Mouse (Mus musculus): Measurements from ENCODE around the gene Armc7. TPM values are rescaled to one million over a fixed set of nuclear protein-coding genes. Genes with fewer than 3 reads are reported as not detected.
"Not testable (repeated sequence)": the region's sequence is repeated elsewhere in the genome, so short reads cannot be mapped to it uniquely, and the experiment has no call there.

Gene Armc7
- polyA plus RNA-seq, 1 experiment, result 0.73 TPM

- H3K36me3 ChIP-seq (ENCODE audit: control insufficient read depth), result peaks cover 31% of the 10 kb centered on the region
- H3K27me3 ChIP-seq (ENCODE audit: control insufficient read depth), result no peaks in the 10 kb centered on the region
- H3K9me3 ChIP-seq (ENCODE audit: control insufficient read depth, low read length), result no peaks in the 10 kb centered on the region
- peak overlapping the region; percentile 87 for H3K4me3 ChIP-seq (replicated peaks)
- TF ChIP-seq GATA1 (IDR thresholded peaks at IDR 0.05; ENCODE audit: low read length) (no peak), TAL1 (IDR thresholded peaks at IDR 0.05; ENCODE audit: low read length) (no peak)
- H3K4me1 ChIP-seq (ENCODE audit: control insufficient read depth), result peaks cover 39% of the 10 kb centered on the region
These were observed 16.9 kb downstream of the Armc7 start for GRCm38 (mm10) chr11:115492387-115492786.

GRCm38 (mm10) chr11:115496559-115496958 is 21.1 kb downstream of the Armc7 start:
- peaks cover 19% of the 10 kb centered on the region for H3K4me1 ChIP-seq (ENCODE audit: control insufficient read depth)
- H3K36me3 ChIP-seq (ENCODE audit: control insufficient read depth), result peaks cover 51% of the 10 kb centered on the region
- H3K27me3 ChIP-seq (ENCODE audit: control insufficient read depth); H3K9me3 ChIP-seq (ENCODE audit: control insufficient read depth, low read length); H3K4me3 ChIP-seq (replicated peaks): not testable (repeated sequence)

GRCm38 (mm10) chr11:115502636-115503035 is 27.2 kb downstream of the Armc7 start:
- Histone ChIP-seq H3K4me1 (ENCODE audit: control insufficient read depth) (peaks cover 41% of the 10 kb centered on the region), H3K36me3 (ENCODE audit: control insufficient read depth) (peaks cover 83% of the 10 kb centered on the region)
- TF ChIP-seq TAL1 (IDR thresholded peaks at IDR 0.05; ENCODE audit: low read length), result no peak
- TF ChIP-seq GATA1 (IDR thresholded peaks at IDR 0.05; ENCODE audit: low read length), result no peak

GRCm38 (mm10) chr11:115506586-115506985 is 31.1 kb downstream of the Armc7 start:
- Histone ChIP-seq H3K27me3 (ENCODE audit: control insufficient read depth) (no peaks in the 10 kb centered on the region), H3K4me1 (ENCODE audit: control insufficient read depth) (peaks cover 78% of the 10 kb centered on the region), H3K4me3 (replicated peaks) (peak overlapping the region; percentile 32), H3K9me3 (ENCODE audit: control insufficient read depth, low read length) (no peaks in the 10 kb centered on the region), H3K36me3 (ENCODE audit: control insufficient read depth) (peaks cover 65% of the 10 kb centered on the region)
- TF ChIP-seq GATA1 (IDR thresholded peaks at IDR 0.05; ENCODE audit: low read length) (peak; percentile 74), TAL1 (IDR thresholded peaks at IDR 0.05; ENCODE audit: low read length) (no peak)

More at GRCm38 (mm10) chr11:115502636-115503035, 27.2 kb downstream of the Armc7 start:
- Histone ChIP-seq H3K9me3 (ENCODE audit: control insufficient read depth, low read length) (no peaks in the 10 kb centered on the region), H3K4me3 (replicated peaks) (no peak overlapping the region), H3K27me3 (ENCODE audit: control insufficient read depth) (no peaks in the 10 kb centered on the region)

- no peaks in the 10 kb centered on the region for H3K9me3 ChIP-seq (ENCODE audit: control insufficient read depth, low read length)
- no peak for TF ChIP-seq TAL1 (IDR thresholded peaks at IDR 0.05; ENCODE audit: low read length)
- no peak for TF ChIP-seq GATA1 (IDR thresholded peaks at IDR 0.05; ENCODE audit: low read length)
- no peaks in the 10 kb centered on the region for H3K27me3 ChIP-seq (ENCODE audit: control insufficient read depth)
- peaks cover 54% of the 10 kb centered on the region for H3K36me3 ChIP-seq (ENCODE audit: control insufficient read depth)
- peaks cover 90% of the 10 kb centered on the region for H3K4me1 ChIP-seq (ENCODE audit: control insufficient read depth)
- H3K4me3 ChIP-seq (replicated peaks), result no peak overlapping the region
These were observed 32.6 kb downstream of the Armc7 start for GRCm38 (mm10) chr11:115508061-115508460.

GRCm38 (mm10) chr11:115509773-115510506 is 34.5 kb downstream of the Armc7 start:
- TF ChIP-seq GATA1 (IDR thresholded peaks at IDR 0.05; ENCODE audit: low read length), result no peak
- no peak for TF ChIP-seq TAL1 (IDR thresholded peaks at IDR 0.05; ENCODE audit: low read length)
- Histone ChIP-seq H3K36me3 (ENCODE audit: control insufficient read depth) (peaks cover 38% of the 10 kb centered on the region), H3K4me3 (replicated peaks) (peak overlapping the region; percentile 85), H3K27me3 (ENCODE audit: control insufficient read depth) (no peaks in the 10 kb centered on the region), H3K4me1 (ENCODE audit: control insufficient read depth) (peaks cover 94% of the 10 kb centered on the region), H3K9me3 (ENCODE audit: control insufficient read depth, low read length) (no peaks in the 10 kb centered on the region)

- TF ChIP-seq TAL1 (IDR thresholded peaks at IDR 0.05; ENCODE audit: low read length) (no peak), GATA1 (IDR thresholded peaks at IDR 0.05; ENCODE audit: low read length) (no peak)
- Histone ChIP-seq H3K36me3 (ENCODE audit: control insufficient read depth) (peaks cover 32% of the 10 kb centered on the region), H3K27me3 (ENCODE audit: control insufficient read depth) (no peaks in the 10 kb centered on the region), H3K4me3 (replicated peaks) (peak overlapping the region; percentile 85), H3K4me1 (ENCODE audit: control insufficient read depth) (peaks cover 93% of the 10 kb centered on the region), H3K9me3 (ENCODE audit: control insufficient read depth, low read length) (no peaks in the 10 kb centered on the region)
These were observed 35.0 kb downstream of the Armc7 start for GRCm38 (mm10) chr11:115510507-115510888.

- peaks cover 28% of the 10 kb centered on the region for H3K36me3 ChIP-seq (ENCODE audit: control insufficient read depth)
- peak overlapping the region; percentile 85 for H3K4me3 ChIP-seq (replicated peaks)
- H3K4me1 ChIP-seq (ENCODE audit: control insufficient read depth), result peaks cover 86% of the 10 kb centered on the region
- no peaks in the 10 kb centered on the region for H3K27me3 ChIP-seq (ENCODE audit: control insufficient read depth)
- no peaks in the 10 kb centered on the region for H3K9me3 ChIP-seq (ENCODE audit: control insufficient read depth, low read length)
- peak; percentile 78 for TF ChIP-seq TAL1 (IDR thresholded peaks at IDR 0.05; ENCODE audit: low read length)
- TF ChIP-seq GATA1 (IDR thresholded peaks at IDR 0.05; ENCODE audit: low read length), result peak; percentile 73
These were observed 35.7 kb downstream of the Armc7 start for GRCm38 (mm10) chr11:115511121-115511520.

GRCm38 (mm10) chr11:115512004-115512403 is 36.5 kb downstream of the Armc7 start:
- Histone ChIP-seq H3K4me3 (replicated peaks) (peak overlapping the region; percentile 85), H3K36me3 (ENCODE audit: control insufficient read depth) (peaks cover 27% of the 10 kb centered on the region), H3K27me3 (ENCODE audit: control insufficient read depth) (no peaks in the 10 kb centered on the region), H3K4me1 (ENCODE audit: control insufficient read depth) (peaks cover 78% of the 10 kb centered on the region), H3K9me3 (ENCODE audit: control insufficient read depth, low read length) (no peaks in the 10 kb centered on the region)
- TF ChIP-seq GATA1 (IDR thresholded peaks at IDR 0.05; ENCODE audit: low read length), result no peak
- no peak for TF ChIP-seq TAL1 (IDR thresholded peaks at IDR 0.05; ENCODE audit: low read length)
